Mouse (Mus musculus): ENCODE measurements around the gene Ticrr. TPM values are rescaled to one million over a fixed set of nuclear protein-coding genes. Genes with fewer than 3 reads are reported as not detected.
A peak's percentile ranks its signal among the peaks of the same experiment; 100 is the strongest.

Gene Ticrr
- polyA plus RNA-seq, 1 experiment from 2014 or later = 3.5 TPM

- no peaks in the 10 kb centered on the region for H3K27me3 ChIP-seq (replicated peaks; ENCODE audit: control insufficient read depth, insufficient read depth, low read length)
- H3K4me2 ChIP-seq (ENCODE audit: low read length) = no peak overlapping the region
- H3K27ac ChIP-seq (ENCODE audit: low read length) = no peak overlapping the region
- ATAC-seq = no peak
- no peak overlapping the region for H3K4me3 ChIP-seq (replicated peaks; ENCODE audit: low read length)
- no peaks in the 10 kb centered on the region for H3K9me3 ChIP-seq (ENCODE audit: control insufficient read depth, low read length)
- H3K9ac ChIP-seq (replicated peaks; ENCODE audit: low read depth, low read length) = no peak overlapping the region
- peaks cover 3% of the 10 kb centered on the region for H3K4me1 ChIP-seq (replicated peaks; ENCODE audit: control insufficient read depth, insufficient read depth, low read length)
- no peaks in the 10 kb centered on the region for H3K36me3 ChIP-seq (ENCODE audit: control insufficient read depth, insufficient read depth)
These were observed 6.7 kb downstream of the Ticrr start for GRCm38 (mm10) chr7:79666690-79667089.

- H3K4me3 ChIP-seq (replicated peaks; ENCODE audit: low read length) = no peak overlapping the region
- H3K4me1 ChIP-seq (replicated peaks; ENCODE audit: control insufficient read depth, insufficient read depth, low read length) = no peaks in the 10 kb centered on the region
- no peak overlapping the region for H3K27ac ChIP-seq (ENCODE audit: low read length)
- H3K4me2 ChIP-seq (ENCODE audit: low read length) = no peak overlapping the region
- ATAC-seq = no peak
- no peaks in the 10 kb centered on the region for H3K27me3 ChIP-seq (replicated peaks; ENCODE audit: control insufficient read depth, insufficient read depth, low read length)
- WGBS = 97% methylated on average over 4 of the region's 4 CpGs
- no peak overlapping the region for H3K9ac ChIP-seq (replicated peaks; ENCODE audit: low read depth, low read length)
- H3K9me3 ChIP-seq (ENCODE audit: control insufficient read depth, low read length) = no peaks in the 10 kb centered on the region
- no peaks in the 10 kb centered on the region for H3K36me3 ChIP-seq (ENCODE audit: control insufficient read depth, insufficient read depth)
These were observed 11.1 kb downstream of the Ticrr start for GRCm38 (mm10) chr7:79670900-79671604.

- Histone ChIP-seq H3K9ac (replicated peaks; ENCODE audit: low read depth, low read length) (no peak overlapping the region), H3K9me3 (ENCODE audit: control insufficient read depth, low read length) (no peaks in the 10 kb centered on the region), H3K27ac (ENCODE audit: low read length) (no peak overlapping the region), H3K36me3 (ENCODE audit: control insufficient read depth, insufficient read depth) (0 out of 2 replicates have a peak, but pooled peaks cover 2% of the 10 kb centered on the region), H3K4me3 (replicated peaks; ENCODE audit: low read length) (no peak overlapping the region), H3K4me2 (ENCODE audit: low read length) (no peak overlapping the region), H3K4me1 (replicated peaks; ENCODE audit: control insufficient read depth, insufficient read depth, low read length) (no peaks in the 10 kb centered on the region), H3K27me3 (replicated peaks; ENCODE audit: control insufficient read depth, insufficient read depth, low read length) (no peaks in the 10 kb centered on the region)
- ATAC-seq = no peak
These were observed 19.2 kb downstream of the Ticrr start for GRCm38 (mm10) chr7:79679186-79679585.

- 93% methylated on average over 2 of the region's 2 CpGs for WGBS
- Histone ChIP-seq H3K27me3 (replicated peaks; ENCODE audit: control insufficient read depth, insufficient read depth, low read length) (no peaks in the 10 kb centered on the region), H3K4me1 (replicated peaks; ENCODE audit: control insufficient read depth, insufficient read depth, low read length) (no peaks in the 10 kb centered on the region), H3K4me2 (ENCODE audit: low read length) (no peak overlapping the region), H3K36me3 (ENCODE audit: control insufficient read depth, insufficient read depth) (0 out of 2 replicates have a peak, but pooled peaks cover 2% of the 10 kb centered on the region), H3K9ac (replicated peaks; ENCODE audit: low read depth, low read length) (no peak overlapping the region), H3K9me3 (ENCODE audit: control insufficient read depth, low read length) (no peaks in the 10 kb centered on the region), H3K4me3 (replicated peaks; ENCODE audit: low read length) (no peak overlapping the region), H3K27ac (ENCODE audit: low read length) (no peak overlapping the region)
- no peak for ATAC-seq
These were observed 20.2 kb downstream of the Ticrr start for GRCm38 (mm10) chr7:79680231-79680630.

GRCm38 (mm10) chr7:79696495-79696894 lies 36.5 kb downstream of the Ticrr start:
- no peak overlapping the region for H3K4me2 ChIP-seq (ENCODE audit: low read length)
- no peaks in the 10 kb centered on the region for H3K9me3 ChIP-seq (ENCODE audit: control insufficient read depth, low read length)
- no peaks in the 10 kb centered on the region for H3K27me3 ChIP-seq (replicated peaks; ENCODE audit: control insufficient read depth, insufficient read depth, low read length)
- H3K36me3 ChIP-seq (ENCODE audit: control insufficient read depth, insufficient read depth) = 0 out of 2 replicates have a peak, but pooled peaks cover 4% of the 10 kb centered on the region
- no peak for ATAC-seq
- H3K4me1 ChIP-seq (replicated peaks; ENCODE audit: control insufficient read depth, insufficient read depth, low read length) = no peaks in the 10 kb centered on the region
- H3K27ac ChIP-seq (ENCODE audit: low read length) = no peak overlapping the region
- 87% methylated on average over 8 of the region's 8 CpGs for WGBS
- H3K9ac ChIP-seq (replicated peaks; ENCODE audit: low read depth, low read length) = no peak overlapping the region
- no peak overlapping the region for H3K4me3 ChIP-seq (replicated peaks; ENCODE audit: low read length)

- Histone ChIP-seq H3K9ac (replicated peaks; ENCODE audit: low read depth, low read length) (no peak overlapping the region), H3K4me3 (replicated peaks; ENCODE audit: low read length) (no peak overlapping the region), H3K9me3 (ENCODE audit: control insufficient read depth, low read length) (no peaks in the 10 kb centered on the region), H3K4me2 (ENCODE audit: low read length) (no peak overlapping the region), H3K27ac (ENCODE audit: low read length) (no peak overlapping the region), H3K27me3 (replicated peaks; ENCODE audit: control insufficient read depth, insufficient read depth, low read length) (no peaks in the 10 kb centered on the region), H3K36me3 (ENCODE audit: control insufficient read depth, insufficient read depth) (no peaks in the 10 kb centered on the region; the same call in 1 of the 2 replicates), H3K4me1 (replicated peaks; ENCODE audit: control insufficient read depth, insufficient read depth, low read length) (no peaks in the 10 kb centered on the region)
- no peak for ATAC-seq
- 85% methylated on average over 16 of the region's 16 CpGs for WGBS
These were observed 42.8 kb downstream of the Ticrr start for GRCm38 (mm10) chr7:79702755-79703154.

- 93% methylated on average over 5 of the region's 5 CpGs for WGBS
- no peak for ATAC-seq
- no peak overlapping the region for H3K4me2 ChIP-seq (ENCODE audit: low read length)
These were observed 45.2 kb downstream of the Ticrr start for GRCm38 (mm10) chr7:79705210-79705609.

GRCm38 (mm10) chr7:79710130-79710607 lies 50.2 kb downstream of the Ticrr start:
- WGBS = under 1% methylated on average over 55 of the region's 55 CpGs
- Histone ChIP-seq H3K27ac (ENCODE audit: low read length) (no peak overlapping the region), H3K9me3 (ENCODE audit: control insufficient read depth, low read length) (no peaks in the 10 kb centered on the region)

More at GRCm38 (mm10) chr7:79705210-79705609, 45.2 kb downstream of the Ticrr start:
- Histone ChIP-seq H3K4me3 (replicated peaks; ENCODE audit: low read length) (no peak overlapping the region), H3K27me3 (replicated peaks; ENCODE audit: control insufficient read depth, insufficient read depth, low read length) (no peaks in the 10 kb centered on the region), H3K9ac (replicated peaks; ENCODE audit: low read depth, low read length) (no peak overlapping the region), H3K27ac (ENCODE audit: low read length) (no peak overlapping the region), H3K9me3 (ENCODE audit: control insufficient read depth, low read length) (no peaks in the 10 kb centered on the region), H3K36me3 (ENCODE audit: control insufficient read depth, insufficient read depth) (no peaks in the 10 kb centered on the region; the same call in 1 of the 2 replicates), H3K4me1 (replicated peaks; ENCODE audit: control insufficient read depth, insufficient read depth, low read length) (peaks cover 5% of the 10 kb centered on the region)

GRCm38 (mm10) chr7:79710831-79711230 lies 50.8 kb downstream of the Ticrr start:
- ATAC-seq = no peak
- Histone ChIP-seq H3K9ac (replicated peaks; ENCODE audit: low read depth, low read length) (peak overlapping the region; percentile 66), H3K4me3 (replicated peaks; ENCODE audit: low read length) (peak overlapping the region; percentile 50), H3K27me3 (replicated peaks; ENCODE audit: control insufficient read depth, insufficient read depth, low read length) (no peaks in the 10 kb centered on the region), H3K4me2 (ENCODE audit: low read length) (peak overlapping the region; percentile 79), H3K36me3 (ENCODE audit: control insufficient read depth, insufficient read depth) (no peaks in the 10 kb centered on the region; the same call in 1 of the 2 replicates), H3K4me1 (replicated peaks; ENCODE audit: control insufficient read depth, insufficient read depth, low read length) (peaks cover 17% of the 10 kb centered on the region), H3K27ac (ENCODE audit: low read length) (no peak overlapping the region), H3K9me3 (ENCODE audit: control insufficient read depth, low read length) (no peaks in the 10 kb centered on the region)
- WGBS = 34% methylated on average over 17 of the region's 17 CpGs

More at GRCm38 (mm10) chr7:79710130-79710607, 50.2 kb downstream of the Ticrr start:
- ATAC-seq = peak; percentile 95
- H3K4me2 ChIP-seq (ENCODE audit: low read length) = peak overlapping the region; percentile 79
- H3K9ac ChIP-seq (replicated peaks; ENCODE audit: low read depth, low read length) = peak overlapping the region; percentile 66
- H3K4me3 ChIP-seq (replicated peaks; ENCODE audit: low read length) = peak overlapping the region; percentile 50
- no peaks in the 10 kb centered on the region; the same call in 1 of the 2 replicates for H3K36me3 ChIP-seq (ENCODE audit: control insufficient read depth, insufficient read depth)
- no peaks in the 10 kb centered on the region for H3K27me3 ChIP-seq (replicated peaks; ENCODE audit: control insufficient read depth, insufficient read depth, low read length)
- peaks cover 15% of the 10 kb centered on the region for H3K4me1 ChIP-seq (replicated peaks; ENCODE audit: control insufficient read depth, insufficient read depth, low read length)
